Mouse (Mus musculus): Measurements from ENCODE around the gene Des. TPM values are rescaled to one million over a fixed set of nuclear protein-coding genes. Genes with fewer than 3 reads are reported as not detected.
A peak's percentile ranks its signal among the peaks of the same experiment; 100 is the strongest.

Gene Des
- polyA plus RNA-seq, 1 experiment, result 152 TPM

DNA sequence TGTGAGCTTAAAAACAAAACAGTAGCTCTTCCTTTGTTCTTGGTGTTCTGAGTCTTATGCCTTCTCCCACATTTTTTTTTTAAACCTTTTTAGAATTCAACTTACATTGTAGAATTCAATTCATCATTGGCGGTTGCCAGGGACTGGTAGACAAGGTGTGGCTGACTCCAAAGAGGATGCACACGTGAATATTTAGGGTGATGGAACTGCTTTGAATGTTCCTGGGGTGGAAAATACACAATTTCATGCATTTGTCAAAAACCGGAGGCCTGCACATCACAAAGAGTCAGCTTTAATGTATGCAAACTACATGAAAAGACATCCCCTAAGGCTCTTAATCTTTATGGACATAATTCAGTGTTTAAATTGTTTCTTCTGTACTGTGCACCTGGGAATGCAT lies 13.1 kb downstream of the Des start:
- WGBS, result 79% methylated on average over 3 of the region's 3 CpGs
- no peak overlapping the region for H3K27ac ChIP-seq (ENCODE audit: insufficient read depth, low read depth, low read length)
- H3K4me1 ChIP-seq (ENCODE audit: control insufficient read depth, insufficient read depth, insufficient read length, low read length), result peaks cover 11% of the 10 kb centered on the region
- H3K36me3 ChIP-seq (ENCODE audit: control insufficient read depth, insufficient read depth, low read length), result no peaks in the 10 kb centered on the region
- no peak overlapping the region for H3K4me3 ChIP-seq (ENCODE audit: low read depth, low read length)
- TF ChIP-seq POLR2A (IDR thresholded peaks at IDR 0.05; ENCODE audit: low read depth, low read length) (no peak), CTCF (IDR thresholded peaks at IDR 0.05; ENCODE audit: extremely low read depth, insufficient read length, insufficient replicate concordance, low read depth, low read length) (no peak)
- peaks cover 4% of the 10 kb centered on the region; the same call in 1 of the 2 replicates for H3K27me3 ChIP-seq (ENCODE audit: control insufficient read depth, insufficient read depth, low read length)

GRCm38 (mm10) chr1:75374950-75375936 lies 15.1 kb downstream of the Des start, which contains the start of gene Speg:
TSS of gene Speg (plus strand) at chr1:75375297.
- Histone ChIP-seq H3K27ac (ENCODE audit: insufficient read depth, low read depth, low read length) (no peak within 1 kb of the TSS), H3K27me3 (ENCODE audit: control insufficient read depth, insufficient read depth, low read length) (peaks cover 4% of the 10 kb centered on the region; the same call in 1 of the 2 replicates), H3K4me1 (ENCODE audit: control insufficient read depth, insufficient read depth, insufficient read length, low read length) (peaks cover 2% of the 10 kb centered on the region; the same call in 1 of the 2 replicates), H3K36me3 (ENCODE audit: control insufficient read depth, insufficient read depth, low read length) (no peaks in the 10 kb centered on the region), H3K4me3 (ENCODE audit: low read depth, low read length) (no peak within 1 kb of the TSS)
- no peak for TF ChIP-seq CTCF (IDR thresholded peaks at IDR 0.05; ENCODE audit: extremely low read depth, insufficient read length, insufficient replicate concordance, low read depth, low read length)
- TF ChIP-seq POLR2A (IDR thresholded peaks at IDR 0.05; ENCODE audit: low read depth, low read length), result no peak
- 34% methylated on average over 57 of the region's 57 CpGs for WGBS

- H3K4me3 ChIP-seq (ENCODE audit: low read depth, low read length), result no peak overlapping the region
- H3K4me1 ChIP-seq (ENCODE audit: control insufficient read depth, insufficient read depth, insufficient read length, low read length), result peaks cover 4% of the 10 kb centered on the region; the same call in 1 of the 2 replicates
- H3K36me3 ChIP-seq (ENCODE audit: control insufficient read depth, insufficient read depth, low read length), result no peaks in the 10 kb centered on the region
- H3K27ac ChIP-seq (ENCODE audit: insufficient read depth, low read depth, low read length), result no peak overlapping the region
- 58% methylated on average over 2 of the region's 2 CpGs for WGBS
- peaks cover 16% of the 10 kb centered on the region for H3K27me3 ChIP-seq (ENCODE audit: control insufficient read depth, insufficient read depth, low read length)
- TF ChIP-seq CTCF (IDR thresholded peaks at IDR 0.05; ENCODE audit: extremely low read depth, insufficient read length, insufficient replicate concordance, low read depth, low read length) (no peak), POLR2A (IDR thresholded peaks at IDR 0.05; ENCODE audit: low read depth, low read length) (no peak)
These were observed 19.1 kb downstream of the Des start for GRCm38 (mm10) chr1:75379196-75379595.

DNA sequence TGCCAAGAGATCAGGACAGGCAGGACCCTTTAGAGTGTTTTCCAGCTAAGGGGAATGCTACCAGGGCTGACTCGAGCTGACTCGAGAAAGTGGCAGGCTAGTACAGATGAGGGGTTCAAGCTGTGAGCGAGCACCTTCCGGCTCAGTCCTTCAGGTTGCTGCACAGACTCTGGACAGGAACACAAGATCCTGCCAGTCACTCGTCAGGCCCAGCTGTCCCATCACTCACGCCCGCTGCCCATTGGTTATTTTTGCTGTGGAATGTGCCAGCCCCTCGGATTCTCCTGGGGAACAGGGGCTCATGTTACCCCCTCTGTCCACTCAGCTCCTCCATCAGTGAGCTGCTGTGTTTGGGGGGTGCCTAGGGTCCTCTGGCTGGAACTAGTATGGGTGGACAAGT lies 19.8 kb downstream of the Des start:
- H3K4me3 ChIP-seq (ENCODE audit: low read depth, low read length), result no peak overlapping the region
- TF ChIP-seq POLR2A (IDR thresholded peaks at IDR 0.05; ENCODE audit: low read depth, low read length), result no peak
- no peak overlapping the region for H3K27ac ChIP-seq (ENCODE audit: insufficient read depth, low read depth, low read length)
- peaks cover 4% of the 10 kb centered on the region; the same call in 1 of the 2 replicates for H3K4me1 ChIP-seq (ENCODE audit: control insufficient read depth, insufficient read depth, insufficient read length, low read length)
- WGBS, result 86% methylated on average over 8 of the region's 8 CpGs
- H3K36me3 ChIP-seq (ENCODE audit: control insufficient read depth, insufficient read depth, low read length), result no peaks in the 10 kb centered on the region
- H3K27me3 ChIP-seq (ENCODE audit: control insufficient read depth, insufficient read depth, low read length), result peaks cover 16% of the 10 kb centered on the region

DNA sequence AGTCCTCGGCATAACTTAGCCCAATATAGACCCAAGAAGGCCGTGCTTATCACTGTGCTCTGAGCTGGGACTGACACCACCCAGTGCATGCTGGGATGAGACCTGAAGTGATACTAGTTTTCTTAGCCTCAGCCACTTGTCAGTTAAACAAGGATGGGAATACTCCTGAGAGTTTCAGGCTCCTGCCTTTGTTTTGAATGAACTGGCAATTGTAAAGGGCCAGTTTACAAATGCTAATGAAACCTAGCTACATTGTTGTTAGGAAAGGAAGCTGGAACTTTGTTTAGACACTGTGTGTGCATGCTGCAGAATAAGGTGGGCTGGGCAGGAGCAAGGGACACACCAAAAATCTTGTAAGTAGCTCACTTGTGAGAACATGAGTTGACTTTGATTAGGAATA lies 20.8 kb downstream of the Des start:
- TF ChIP-seq POLR2A (IDR thresholded peaks at IDR 0.05; ENCODE audit: low read depth, low read length), result no peak
- H3K4me3 ChIP-seq (ENCODE audit: low read depth, low read length), result no peak overlapping the region
- peaks cover 4% of the 10 kb centered on the region; the same call in 1 of the 2 replicates for H3K4me1 ChIP-seq (ENCODE audit: control insufficient read depth, insufficient read depth, insufficient read length, low read length)
- peaks cover 17% of the 10 kb centered on the region for H3K27me3 ChIP-seq (ENCODE audit: control insufficient read depth, insufficient read depth, low read length)
- no peaks in the 10 kb centered on the region for H3K36me3 ChIP-seq (ENCODE audit: control insufficient read depth, insufficient read depth, low read length)
- 28% methylated on average over 2 of the region's 2 CpGs for WGBS
- H3K27ac ChIP-seq (ENCODE audit: insufficient read depth, low read depth, low read length), result no peak overlapping the region

- peaks cover 17% of the 10 kb centered on the region for H3K27me3 ChIP-seq (ENCODE audit: control insufficient read depth, insufficient read depth, low read length)
- WGBS, result 10% methylated on average over 49 of the region's 60 CpGs
- peak overlapping the region; percentile 68 for H3K27ac ChIP-seq (ENCODE audit: insufficient read depth, low read depth, low read length)
- no peaks in the 10 kb centered on the region for H3K36me3 ChIP-seq (ENCODE audit: control insufficient read depth, insufficient read depth, low read length)
- H3K4me1 ChIP-seq (ENCODE audit: control insufficient read depth, insufficient read depth, insufficient read length, low read length), result peaks cover 4% of the 10 kb centered on the region; the same call in 1 of the 2 replicates
- TF ChIP-seq POLR2A (IDR thresholded peaks at IDR 0.05; ENCODE audit: low read depth, low read length) (no peak), CTCF (IDR thresholded peaks at IDR 0.05; ENCODE audit: extremely low read depth, insufficient read length, insufficient replicate concordance, low read depth, low read length) (no peak)
- H3K4me3 ChIP-seq (ENCODE audit: low read depth, low read length), result peak overlapping the region; percentile 62
These were observed 21.6 kb downstream of the Des start for GRCm38 (mm10) chr1:75381482-75382355.

All from small intestine, adult 2 months (tissue).